Mouse (Mus musculus) induced T-regulatory cell, adult 2 months (primary cell): ENCODE results near the gene S1pr5.
"Not testable (repeated sequence)": the region's sequence is repeated elsewhere in the genome, so short reads cannot be mapped to it uniquely, and the experiment has no call there.

ENCODE experiments used
- DNase-seq: peaks from one replicate; pipeline ENCODE4 v3.0.0-alpha.2; 2012; ENCODE audit warnings: low read depth

Gene S1pr5

DNA sequence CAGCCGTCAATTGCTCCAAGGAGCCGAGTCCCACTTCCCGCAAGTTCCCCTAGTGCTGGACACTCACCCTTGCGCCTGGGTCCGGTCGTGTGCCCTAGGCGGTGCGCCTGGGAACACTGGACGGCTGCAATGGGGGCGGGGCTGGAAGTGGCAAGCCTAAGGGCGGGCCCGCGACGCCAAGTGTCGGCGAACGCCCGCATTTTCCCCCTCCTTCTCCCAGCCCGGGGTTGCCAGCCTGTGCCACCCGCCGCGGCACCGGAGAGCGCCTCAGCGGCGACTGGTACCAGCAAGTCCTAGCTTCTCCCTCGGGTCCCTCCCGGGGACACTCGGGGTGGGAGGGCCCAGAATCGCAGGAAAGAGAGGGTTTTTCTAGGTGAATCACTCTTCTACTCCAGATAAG lies at the start of gene S1pr5:
TSS of gene S1pr5 (minus strand) at position 118 of the 400 bp plus-strand sequence.
- DNase-seq: peak; percentile 30

- no peak for DNase-seq
Observed at GRCm38 (mm10) chr9:21292271-21292670, 44.0 kb upstream of the S1pr5 start.

DNA sequence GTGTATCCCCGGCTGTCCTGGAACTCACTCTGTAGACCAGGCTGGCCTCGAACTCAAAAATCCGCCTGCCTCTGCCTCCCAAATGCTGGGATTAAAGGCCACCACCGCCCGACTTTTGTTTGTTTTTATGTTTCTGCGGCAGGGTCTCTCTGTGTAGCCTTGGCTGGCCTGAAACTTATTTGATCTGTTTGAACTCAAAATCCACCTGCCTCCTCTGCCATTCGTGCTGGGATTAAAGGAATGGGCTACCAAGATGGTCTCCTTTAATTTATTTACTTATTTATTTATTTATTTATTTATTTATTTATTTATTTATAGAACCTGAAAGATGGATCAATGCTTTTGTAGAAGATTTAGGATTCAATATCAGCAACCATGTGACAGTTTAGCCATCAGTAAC lies 43.6 kb upstream of the S1pr5 start:
- not testable (repeated sequence) for DNase-seq

DNA sequence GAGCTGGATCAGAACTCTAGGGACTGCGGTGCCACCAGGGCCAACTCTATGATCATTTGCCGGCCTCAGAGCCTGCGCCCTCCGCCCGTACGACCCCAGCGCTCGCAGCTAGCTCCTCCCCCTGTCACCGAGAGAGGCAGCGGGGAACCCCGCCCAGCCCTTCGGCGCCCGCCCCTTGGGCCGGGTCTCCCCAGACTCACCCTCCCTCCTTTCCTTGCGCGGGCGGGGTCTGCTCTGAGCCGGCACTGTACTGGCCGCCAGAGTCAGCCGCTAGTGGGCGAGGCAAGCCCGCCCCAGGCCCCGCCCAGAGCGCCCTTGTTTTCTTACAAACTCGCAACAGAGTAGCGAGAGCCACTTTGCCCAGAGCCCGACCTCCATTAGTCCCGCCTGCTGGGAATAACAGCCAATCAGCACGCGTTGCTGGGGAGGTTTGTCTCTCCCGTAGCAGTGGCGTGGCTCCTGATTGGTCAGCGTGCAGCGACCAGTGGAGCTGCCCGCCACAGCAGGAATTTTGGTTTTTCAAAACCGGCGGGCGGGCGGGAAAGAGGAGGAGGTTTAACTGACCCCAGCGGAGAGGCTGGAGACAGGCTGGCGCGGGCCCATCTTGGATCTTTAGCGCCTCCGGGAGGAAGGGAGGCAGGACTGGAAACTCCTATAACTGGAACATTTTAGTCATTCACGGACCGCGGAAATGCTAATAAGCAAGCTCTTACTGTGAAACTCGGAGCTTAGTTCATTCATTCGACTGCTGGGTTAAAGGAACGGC lies 43.0 kb upstream of the S1pr5 start, which contains the start of gene Cdkn2d:
TSS of gene Cdkn2d (minus strand) at position 386 of the 766 bp plus-strand sequence.
- DNase-seq: peak; percentile 100

- no peak for DNase-seq
Observed at GRCm38 (mm10) chr9:21290589-21290988, 42.3 kb upstream of the S1pr5 start.

DNA sequence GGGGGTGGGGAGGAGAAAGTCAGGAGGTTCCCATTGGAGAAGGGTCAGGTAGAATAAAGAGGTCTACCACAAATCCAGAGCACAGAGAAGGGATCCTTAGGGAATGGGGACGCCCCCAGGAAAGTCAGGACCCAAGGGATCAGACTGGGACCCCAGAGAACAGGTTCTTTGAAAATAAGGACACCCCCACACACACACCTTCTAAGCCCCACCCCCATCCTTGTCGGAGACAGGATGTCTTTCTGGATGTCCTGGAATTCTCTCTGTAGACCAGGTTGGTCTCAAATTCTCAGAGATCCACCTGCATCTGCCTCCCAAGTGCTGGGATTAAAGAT lies 41.1 kb upstream of the S1pr5 start:
- DNase-seq: no peak

DNA sequence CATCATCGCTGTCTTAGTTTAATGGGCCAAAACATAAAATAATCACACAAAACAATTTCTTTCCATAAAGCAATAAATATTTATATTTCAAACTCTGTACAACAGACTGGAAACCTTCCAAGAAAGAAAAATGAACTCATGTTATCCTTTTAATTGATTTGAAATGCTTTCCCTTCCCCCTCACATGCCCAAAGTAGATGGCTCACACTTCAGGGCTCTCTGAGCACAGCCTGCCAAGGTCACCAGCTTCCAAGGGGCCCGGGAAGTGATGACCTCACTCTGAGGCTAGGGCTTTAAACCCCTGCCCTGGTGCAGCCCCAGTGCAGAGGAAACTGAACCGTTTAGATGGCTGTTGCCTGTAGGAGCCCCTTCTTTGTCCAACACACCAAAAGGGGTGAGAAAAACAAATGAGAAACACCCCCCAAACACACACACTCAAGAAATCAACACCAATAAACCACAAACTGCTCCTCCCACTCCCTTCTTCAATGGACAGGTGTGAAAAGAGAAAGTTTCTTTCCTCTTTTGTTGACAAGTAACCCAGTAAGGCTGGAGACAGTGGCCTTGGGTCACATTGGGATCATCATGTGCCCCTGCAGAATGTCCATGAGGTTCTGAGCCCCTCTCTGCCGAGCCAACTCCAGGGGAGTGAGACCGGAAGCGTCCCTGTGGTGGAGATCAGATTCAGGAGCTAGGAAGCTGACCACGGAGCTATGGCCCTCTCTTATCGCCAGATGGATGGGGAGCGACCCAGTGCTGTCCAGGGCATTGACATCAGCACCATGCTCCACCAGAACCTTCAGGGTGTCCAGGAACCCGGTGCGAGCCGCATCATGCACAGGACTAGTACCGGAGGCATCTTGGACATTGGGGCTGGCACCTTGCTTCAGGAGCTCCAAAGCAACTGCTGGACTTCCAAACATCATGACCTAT lies 40.4 kb upstream of the S1pr5 start:
- peak; percentile 84 for DNase-seq

DNA sequence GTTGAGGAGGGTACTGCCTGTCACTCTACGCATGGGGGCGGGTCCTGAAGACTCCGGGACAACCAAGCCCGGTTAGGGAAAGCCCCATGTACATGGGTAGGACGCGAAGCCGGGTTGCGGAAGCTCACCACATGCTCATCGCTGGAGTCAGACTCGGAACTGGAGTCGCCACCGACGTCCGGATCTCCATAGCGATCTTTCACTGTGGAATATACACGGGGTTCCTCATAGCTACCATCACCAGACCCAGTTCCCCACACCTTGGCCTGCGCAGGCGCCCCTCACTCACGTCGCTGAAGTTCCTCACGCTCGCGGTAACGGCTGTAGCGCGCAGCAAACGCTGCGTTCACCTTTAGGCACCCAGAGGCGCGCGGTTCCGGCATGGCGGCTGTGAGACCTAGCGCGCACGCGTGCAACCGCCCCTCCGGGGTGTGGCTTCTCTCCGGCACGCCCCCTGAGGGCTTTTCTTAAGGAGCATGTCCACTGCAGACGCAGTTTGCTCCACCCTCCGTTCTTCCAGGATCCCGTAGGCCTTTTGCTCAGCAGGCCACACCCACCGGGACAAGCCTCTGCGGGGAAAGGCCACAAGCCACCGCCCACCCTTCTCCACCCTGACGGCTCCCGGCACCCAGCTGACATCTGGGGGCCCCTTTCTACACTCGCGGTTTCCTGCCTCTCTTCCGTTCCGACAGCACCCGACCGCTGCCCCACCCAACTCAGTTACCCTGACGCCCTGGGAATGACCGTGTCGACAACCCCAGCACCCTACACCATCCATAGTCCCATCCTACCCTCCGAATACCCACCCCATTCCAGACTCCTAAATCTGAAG lies 39.5 kb upstream of the S1pr5 start, which contains the start of gene Kri1:
TSS of gene Kri1 (minus strand) at position 399 of the 832 bp plus-strand sequence.
- DNase-seq: peak; percentile 98

DNA sequence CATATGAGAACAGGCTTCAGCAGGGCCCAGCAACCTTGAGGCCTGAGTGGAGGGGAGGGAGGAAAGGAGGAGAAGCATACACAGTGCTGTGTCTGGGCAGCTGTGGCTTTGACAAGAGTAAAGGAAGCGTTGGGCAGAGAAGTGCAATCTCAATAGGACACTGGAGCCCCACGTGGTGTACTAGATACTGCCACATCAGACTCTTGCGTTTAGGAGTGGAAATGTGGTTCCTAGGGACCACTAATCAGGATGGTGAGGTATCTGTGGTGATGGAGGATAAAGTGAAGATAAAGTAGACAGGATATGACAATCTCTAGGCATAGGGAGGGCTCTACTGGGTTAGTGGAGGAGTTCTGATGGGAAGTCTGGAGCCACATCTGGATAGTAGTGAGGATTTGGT lies 38.5 kb upstream of the S1pr5 start:
- DNase-seq: peak; percentile 75

DNA sequence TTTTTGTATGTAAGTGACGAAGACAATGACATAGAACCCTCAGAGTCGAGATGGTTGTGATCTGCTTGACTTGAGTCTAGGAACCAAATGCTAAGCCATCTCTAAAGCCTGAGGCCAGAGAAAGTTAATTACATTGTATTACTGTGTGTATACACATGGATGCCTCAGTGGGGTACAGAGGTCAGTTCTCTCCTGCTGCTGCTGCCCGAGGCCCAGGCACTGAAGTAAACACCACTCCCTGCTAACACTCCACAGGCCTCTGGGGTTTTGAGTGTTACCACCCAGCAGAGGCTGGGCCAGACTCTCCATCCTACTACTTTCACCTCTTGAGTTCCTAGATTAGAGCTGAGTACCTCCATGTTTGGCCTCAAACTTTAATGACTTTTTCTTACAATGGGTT lies 35.8 kb upstream of the S1pr5 start:
- no peak for DNase-seq

- no peak for DNase-seq
Observed at GRCm38 (mm10) chr9:21283591-21283990, 35.3 kb upstream of the S1pr5 start.

DNA sequence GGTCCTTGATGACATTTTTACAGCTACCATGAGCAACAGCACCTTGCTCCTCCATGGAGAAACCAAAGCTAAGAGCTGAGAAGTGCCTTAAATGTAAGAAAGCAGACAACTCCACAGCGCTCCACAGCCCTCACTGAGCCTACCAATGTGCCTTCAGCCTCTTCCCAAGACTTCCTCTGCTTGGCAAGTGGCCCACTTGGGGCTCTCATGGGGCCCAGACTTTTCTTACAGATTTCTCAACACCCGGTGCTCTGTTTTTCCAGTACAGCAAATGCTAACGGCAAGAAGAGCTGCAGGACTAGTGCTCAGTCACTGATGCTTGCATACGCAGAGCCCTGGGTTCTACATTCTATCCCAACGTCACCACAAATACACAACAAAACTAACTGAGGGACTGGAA lies 29.5 kb upstream of the S1pr5 start:
- no peak for DNase-seq

- no peak for DNase-seq
Observed at GRCm38 (mm10) chr9:21276307-21276706, 28.1 kb upstream of the S1pr5 start.

- no peak for DNase-seq
Observed at GRCm38 (mm10) chr9:21275727-21276126, 27.5 kb upstream of the S1pr5 start.

DNA sequence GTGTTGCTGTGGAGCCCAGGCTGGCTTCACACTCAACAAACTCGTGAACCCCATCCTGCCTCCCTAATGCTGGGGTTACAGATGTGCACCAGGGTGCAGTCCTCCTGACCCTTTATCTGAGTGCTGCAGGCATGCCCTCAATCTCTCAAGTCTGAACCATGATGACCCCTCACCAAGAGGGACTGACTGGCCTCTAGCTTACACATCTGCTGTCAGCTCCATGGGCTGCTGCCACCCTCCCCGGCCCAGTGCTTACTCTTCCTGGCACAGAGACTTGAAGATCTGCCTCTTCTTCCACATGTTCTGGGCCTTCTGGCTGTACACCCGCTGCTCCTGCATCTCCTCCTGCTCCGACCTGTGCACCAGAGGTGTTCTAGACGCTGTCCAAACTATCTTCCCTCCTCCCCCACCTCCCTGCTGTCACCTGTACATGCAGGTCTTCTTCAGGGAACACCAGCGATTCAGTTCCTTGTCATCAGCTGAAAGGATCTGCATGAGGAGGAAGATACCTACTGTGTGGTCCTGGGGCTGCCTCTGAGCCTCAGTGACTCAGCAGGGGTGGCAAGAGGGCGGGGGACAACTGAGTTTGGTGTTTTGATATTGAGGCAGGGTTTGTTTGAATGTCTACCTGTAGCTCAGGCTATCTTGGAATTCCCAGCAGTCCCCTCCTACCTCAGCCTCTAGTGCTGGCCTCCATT lies 26.9 kb upstream of the S1pr5 start:
- DNase-seq: no peak

DNA sequence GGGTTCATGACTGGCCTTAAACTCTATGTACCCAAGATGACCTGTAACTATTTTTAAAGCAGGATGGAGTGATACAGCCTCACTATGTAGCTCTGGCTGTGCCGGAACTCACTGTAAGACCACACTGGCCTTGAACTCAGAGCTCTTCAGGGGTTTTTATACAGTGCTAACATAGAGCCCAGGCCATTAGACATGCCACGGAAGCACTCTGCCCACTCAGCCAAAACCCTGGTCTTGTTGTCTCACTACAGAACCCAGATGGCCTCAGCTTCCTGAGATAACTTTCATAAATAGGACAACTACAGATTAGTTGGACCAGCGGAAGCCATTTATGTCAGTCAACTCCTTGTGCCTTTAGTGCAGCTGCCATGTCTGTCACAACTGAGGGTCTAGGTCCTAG lies 26.1 kb upstream of the S1pr5 start:
- DNase-seq: no peak

GRCm38 (mm10) chr9:21273520-21274228 lies 25.4 kb upstream of the S1pr5 start:
- DNase-seq: no peak

GRCm38 (mm10) chr9:21273094-21273493 lies 24.9 kb upstream of the S1pr5 start:
- DNase-seq: no peak

DNA sequence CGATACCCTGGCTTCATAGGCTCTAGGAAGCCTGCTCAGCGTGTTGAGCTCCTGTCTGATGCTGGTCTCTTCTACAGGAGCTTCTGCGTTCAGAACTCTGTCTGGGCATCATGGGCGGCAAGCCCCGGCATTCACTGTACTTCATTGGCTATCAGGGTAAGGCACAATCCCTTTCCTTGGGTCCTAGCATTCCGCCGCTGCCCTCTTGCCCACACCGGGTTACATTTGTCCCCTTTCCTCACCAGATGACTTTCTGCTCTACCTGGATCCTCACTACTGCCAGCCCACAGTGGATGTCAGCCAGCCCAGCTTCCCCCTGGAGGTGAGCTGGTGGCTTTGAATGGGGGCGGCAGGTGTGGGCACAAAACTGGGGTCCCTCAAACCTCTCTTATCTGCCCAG lies 24.1 kb upstream of the S1pr5 start:
- DNase-seq: no peak

GRCm38 (mm10) chr9:21269590-21269989 lies 21.3 kb upstream of the S1pr5 start:
- peak; percentile 31 for DNase-seq

- no peak for DNase-seq
Observed at GRCm38 (mm10) chr9:21268305-21268704, 20.1 kb upstream of the S1pr5 start.
